Mouse (Mus musculus) ES-E14 (cell line): Measurements from ENCODE around the gene Ankrd17. TPM values are rescaled to one million over a fixed set of nuclear protein-coding genes. Genes with fewer than 3 reads are reported as not detected.
"Not testable (repeated sequence)": the region's sequence is repeated elsewhere in the genome, so short reads cannot be mapped to it uniquely, and the experiment has no call there.

Experiments
- DNase-seq: peaks from one replicate; pipeline ENCODE4 v3.0.0-alpha.2; 2013; ENCODE audit warnings: low read depth, low spot score
- H3K27ac ChIP-seq: 2 replicates; pipeline ENCODE4 v1.5.1; 2012; ENCODE audit warnings: low read depth, mild to moderate bottlenecking, low read length, moderate library complexity, mixed read lengths; ENCODE audit not compliant: poor library complexity, insufficient read depth, severe bottlenecking
- H3K36me3 ChIP-seq: 2 replicates; pipeline ENCODE4 v1.6.1; 2012; ENCODE audit warnings: mild to moderate bottlenecking, low read length, moderate library complexity, mixed read lengths; ENCODE audit not compliant: control insufficient read depth, poor library complexity, insufficient read depth, severe bottlenecking
- H3K4me1 ChIP-seq, 2 experiments: fragments of 150-350 bp in 1 of 2; sonication (generic) in 1 of 2; 2 replicates each; pipeline ENCODE4 v1.6.1; 2012; ENCODE audit warnings: low read length in 2 of 2, mild to moderate bottlenecking in 1 of 2, mixed read lengths in 1 of 2; ENCODE audit not compliant: control insufficient read depth in 2 of 2, insufficient read depth in 2 of 2, poor library complexity in 1 of 2
- H3K4me3 ChIP-seq, 2 experiments: fragments of 150-350 bp in 1 of 2; sonication (generic) in 1 of 2; 2 replicates each; pipeline ENCODE4 v1.5.1; 2012; ENCODE audit warnings: low read length in 2 of 2, low read depth in 1 of 2, mild to moderate bottlenecking in 1 of 2, mixed read lengths in 1 of 2; ENCODE audit not compliant: insufficient read depth in 1 of 2, poor library complexity in 1 of 2, severe bottlenecking in 1 of 2
- H3K9ac ChIP-seq: 2 replicates; pipeline ENCODE4 v1.6.1; 2012; ENCODE audit warnings: low read depth, mild to moderate bottlenecking, low read length, mixed read lengths; ENCODE audit not compliant: poor library complexity, insufficient read depth, severe bottlenecking
- H3K9me3 ChIP-seq: fragments of 150-350 bp; sonication (generic); 2 replicates; pipeline ENCODE4 v1.6.1; 2012; ENCODE audit warnings: low read depth, mild to moderate bottlenecking, low read length; ENCODE audit not compliant: control insufficient read depth, insufficient read depth
- CHD2 ChIP-seq: IDR thresholded peaks from 2 replicates; pipeline ENCODE4 v1.6.1; 2014; ENCODE audit warnings: mild to moderate bottlenecking, low read depth, low read length, inconsistent platforms
- HCFC1 ChIP-seq: IDR thresholded peaks from 2 replicates; pipeline ENCODE4 v1.6.1; 2012; ENCODE audit warnings: low read length, inconsistent platforms, borderline replicate concordance; ENCODE audit not compliant: insufficient read depth
- MAFK ChIP-seq: IDR thresholded peaks from 2 replicates; pipeline ENCODE4 v1.6.1; 2014; ENCODE audit warnings: mild to moderate bottlenecking, low read depth, low read length, inconsistent platforms; ENCODE audit not compliant: insufficient read depth
- ZC3H11A ChIP-seq: IDR thresholded peaks from 2 replicates; pipeline ENCODE4 v1.6.1; 2012; ENCODE audit warnings: low read depth, mild to moderate bottlenecking, inconsistent platforms, low read length, borderline replicate concordance
- ZNF384 ChIP-seq: IDR thresholded peaks from 2 replicates; pipeline ENCODE4 v1.6.1; 2012; ENCODE audit warnings: low read depth, low read length, inconsistent platforms
- in situ Hi-C, 2 experiments: fragments of 600-800 bp; cut with MboI; formaldehyde crosslinking; loops; one replicate each; pipeline ENCODE4 v1.15.1; 2025; ENCODE audit warnings: low sequenced_read_pairs in 2 of 2, inconsistent platforms in 1 of 2; ENCODE audit not compliant: unreplicated experiment in 2 of 2
- total RNA-seq: library from RNA; depleted of rRNA; stranded (reverse); fragments of 300-350 nt; gene quantifications from 2 replicates; pipeline ENCODE4 v1.2.3, GENCODE M21; 2012

Gene Ankrd17
- total RNA-seq, 1 experiment = 70.0 TPM

- Histone ChIP-seq H3K4me3 (no peak overlapping the region), H3K36me3 (peaks cover 9% of the 10 kb centered on the region), H3K4me1 (no peaks in the 10 kb centered on the region), H3K9ac (no peak overlapping the region), H3K9me3 (no peaks in the 10 kb centered on the region), H3K27ac (no peak overlapping the region)
- no peak for TF ChIP-seq ZC3H11A
- no peak for TF ChIP-seq HCFC1
- no peak for DNase-seq
- in situ Hi-C loops = no loop called here
Measured at GRCm38 (mm10) chr5:90279418-90279817, 87.0 kb downstream of the Ankrd17 start.

DNA sequence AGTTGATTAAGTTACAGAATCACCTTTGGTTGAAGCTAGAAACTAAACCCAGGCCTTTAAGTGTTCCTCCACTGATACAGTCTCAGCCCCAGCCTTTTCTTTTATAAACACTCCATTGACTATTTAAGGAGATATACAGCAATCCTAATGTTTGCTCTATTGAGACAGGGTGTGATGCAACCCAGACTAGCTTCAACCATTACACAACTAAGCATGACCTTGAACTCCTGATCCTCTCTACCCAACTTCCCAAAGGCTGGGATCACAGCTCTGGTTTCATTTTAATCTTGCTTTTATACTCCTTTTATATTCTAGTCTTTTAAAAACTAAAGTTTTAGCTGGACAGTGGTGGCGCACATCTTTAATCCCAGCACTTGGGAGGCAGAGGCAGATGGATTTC, 88.9 kb downstream of the Ankrd17 start:
- no peak for TF ChIP-seq ZC3H11A
- no peak for TF ChIP-seq ZNF384
- TF ChIP-seq MAFK = no peak
- no peak for TF ChIP-seq HCFC1
- TF ChIP-seq CHD2 = no peak
- no peak for DNase-seq
- Histone ChIP-seq H3K27ac (no peak overlapping the region), H3K36me3 (no peaks in the 10 kb centered on the region; the same call in 1 of the 2 replicates), H3K9ac (no peak overlapping the region), H3K9me3 (no peaks in the 10 kb centered on the region), H3K4me3 (no peak overlapping the region), H3K4me1 (no peaks in the 10 kb centered on the region)
- in situ Hi-C loops = no loop called here

- H3K9me3 ChIP-seq = no peaks in the 10 kb centered on the region
- H3K4me3 ChIP-seq = no peak overlapping the region
- H3K36me3 ChIP-seq = no peaks in the 10 kb centered on the region; the same call in 1 of the 2 replicates
- H3K4me1 ChIP-seq = no peaks in the 10 kb centered on the region
- no peak overlapping the region for H3K9ac ChIP-seq
- no peak overlapping the region for H3K27ac ChIP-seq
- no peak for DNase-seq
- TF ChIP-seq ZNF384 (no peak), MAFK (no peak), HCFC1 (no peak), CHD2 (no peak), ZC3H11A (no peak)
- in situ Hi-C loops = no loop called here
Measured at GRCm38 (mm10) chr5:90274806-90275205, 91.6 kb downstream of the Ankrd17 start.

GRCm38 (mm10) chr5:90262230-90262629, 104.1 kb downstream of the Ankrd17 start:
- TF ChIP-seq ZNF384 = peak; percentile 84; the same call in 1 of the 2 replicates
- H3K9me3 ChIP-seq, H3K36me3 ChIP-seq, H3K27ac ChIP-seq, H3K4me1 ChIP-seq, in situ Hi-C loops, H3K4me3 ChIP-seq, DNase-seq, H3K9ac ChIP-seq: not testable (repeated sequence)

GRCm38 (mm10) chr5:90257023-90257422, 109.4 kb downstream of the Ankrd17 start:
- DNase-seq = no peak
- in situ Hi-C loops = no loop called here
- TF ChIP-seq CHD2 (no peak), ZC3H11A (no peak), ZNF384 (no peak), MAFK (no peak), HCFC1 (no peak)
- Histone ChIP-seq H3K9me3 (no peaks in the 10 kb centered on the region), H3K4me3 (no peak overlapping the region), H3K4me1 (no peaks in the 10 kb centered on the region), H3K27ac (no peak overlapping the region), H3K9ac (no peak overlapping the region), H3K36me3 (peaks cover 15% of the 10 kb centered on the region)
